Mouse (Mus musculus) cortical plate, adult 2 months (tissue): ENCODE results near the gene Gm13288. TPM values are rescaled to one million over a fixed set of nuclear protein-coding genes. Genes with fewer than 3 reads are reported as not detected.
A peak's percentile ranks its signal among the peaks of the same experiment; 100 is the strongest.
"Not testable (repeated sequence)": the region's sequence is repeated elsewhere in the genome, so short reads cannot be mapped to it uniquely, and the experiment has no call there.

Experiments
- H3K27ac ChIP-seq: fragments of 200-500 bp; 2 replicates; pipeline ENCODE4 v1.5.1; 2012; ENCODE audit warnings: low read length, control low read depth, inconsistent platforms; ENCODE audit not compliant: insufficient read depth
- H3K4me1 ChIP-seq: fragments of 200-500 bp; 2 replicates; pipeline ENCODE4 v1.6.1; 2011; ENCODE audit warnings: low read length; ENCODE audit not compliant: control insufficient read depth, insufficient read depth
- H3K4me3 ChIP-seq: fragments of 200-500 bp; 2 replicates; pipeline ENCODE4 v1.5.1; 2011; ENCODE audit warnings: mild to moderate bottlenecking, low read length, control low read depth; ENCODE audit not compliant: insufficient read depth
- CTCF ChIP-seq: fragments of 200-500 bp; IDR thresholded peaks from 2 replicates; pipeline ENCODE4 v1.5.1; 2011; ENCODE audit warnings: mild to moderate bottlenecking, control low read depth, low read length; ENCODE audit not compliant: insufficient read depth; ENCODE audit errors: extremely low read depth
- POLR2A ChIP-seq: fragments of 200-500 bp; IDR thresholded peaks from 2 replicates; pipeline ENCODE4 v1.6.1; 2011; ENCODE audit warnings: mild to moderate bottlenecking, low read length, control low read depth; ENCODE audit not compliant: insufficient read depth; ENCODE audit errors: extremely low read depth
- polyA plus RNA-seq: library from polyadenylated mRNA; depleted of rRNA; stranded (reverse); fragments of >200 nt; gene quantifications from 2 replicates; pipeline ENCODE4 v1.2.3, GENCODE M21; 2012

Gene Gm13288
- polyA plus RNA-seq, 1 experiment, result not detected

GRCm38 (mm10) chr4:88785409-88785808 lies 19.9 kb upstream of the Gm13288 start, which contains the start of gene Gm13276:
Gene Gm13276, plus strand, starts transcription at chr4:88785709.
- not testable (repeated sequence) for H3K4me1 ChIP-seq, H3K4me3 ChIP-seq, H3K27ac ChIP-seq

- peak; percentile 26; the same call in 1 of the 2 replicates for TF ChIP-seq CTCF
- H3K27ac ChIP-seq, H3K4me1 ChIP-seq, H3K4me3 ChIP-seq: not testable (repeated sequence)
Observed at GRCm38 (mm10) chr4:88788402-88788801, 16.9 kb upstream of the Gm13288 start, which contains the start of gene Gm13277. Gene Gm13277, plus strand, starts transcription at chr4:88788632.

- H3K27ac ChIP-seq, H3K4me3 ChIP-seq, H3K4me1 ChIP-seq: not testable (repeated sequence)
Observed at GRCm38 (mm10) chr4:88791250-88791649, 14.1 kb upstream of the Gm13288 start, which contains the start of gene Gm13278. Gene Gm13278, plus strand, starts transcription at chr4:88791550.

- 0 out of 2 replicates have a peak, but pooled peaks have one; percentile 4 for TF ChIP-seq CTCF
- H3K4me3 ChIP-seq, H3K4me1 ChIP-seq, H3K27ac ChIP-seq: not testable (repeated sequence)
Observed at GRCm38 (mm10) chr4:88793936-88794675, 11.2 kb upstream of the Gm13288 start, which contains the start of gene Gm13275. Gene Gm13275, plus strand, starts transcription at chr4:88794487.

GRCm38 (mm10) chr4:88797097-88797496 lies 8.2 kb upstream of the Gm13288 start, which contains the start of gene Gm13279:
Gene Gm13279, plus strand, starts transcription at chr4:88797397.
- not testable (repeated sequence) for H3K4me3 ChIP-seq, H3K4me1 ChIP-seq

DNA sequence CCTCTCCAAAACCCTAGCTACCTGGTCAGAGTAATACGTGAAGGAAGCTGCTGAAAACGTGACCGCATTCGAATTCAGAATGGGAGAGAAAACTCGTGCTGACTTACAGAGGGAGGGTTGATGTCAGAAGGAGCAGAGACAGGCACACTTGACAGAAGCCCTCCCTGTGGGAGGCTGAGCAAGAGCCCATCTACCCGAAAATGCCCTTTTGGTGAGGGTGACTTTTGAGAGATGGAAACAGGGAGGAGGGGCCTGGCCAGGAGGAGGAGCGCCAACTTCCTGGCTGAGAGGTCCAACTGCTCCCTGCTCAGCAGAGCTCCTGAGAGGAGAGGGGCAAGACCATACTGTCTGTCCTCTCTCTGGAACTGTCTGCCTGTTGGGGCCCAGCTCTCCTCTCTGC lies 6.0 kb upstream of the Gm13288 start, which contains the start of gene Gm13285:
TSS of gene Gm13285 (plus strand) at position 301 of the 400 bp plus-strand sequence.
- not testable (repeated sequence) for H3K27ac ChIP-seq, H3K4me1 ChIP-seq, H3K4me3 ChIP-seq

More at GRCm38 (mm10) chr4:88797097-88797496, 8.2 kb upstream of the Gm13288 start, which contains the start of gene Gm13279:
- not testable (repeated sequence) for H3K27ac ChIP-seq

GRCm38 (mm10) chr4:88802954-88803353 lies 2.4 kb upstream of the Gm13288 start, which contains the start of gene Gm13287:
Gene Gm13287, plus strand, starts transcription at chr4:88803254.
- H3K4me3 ChIP-seq, H3K4me1 ChIP-seq, H3K27ac ChIP-seq: not testable (repeated sequence)

DNA sequence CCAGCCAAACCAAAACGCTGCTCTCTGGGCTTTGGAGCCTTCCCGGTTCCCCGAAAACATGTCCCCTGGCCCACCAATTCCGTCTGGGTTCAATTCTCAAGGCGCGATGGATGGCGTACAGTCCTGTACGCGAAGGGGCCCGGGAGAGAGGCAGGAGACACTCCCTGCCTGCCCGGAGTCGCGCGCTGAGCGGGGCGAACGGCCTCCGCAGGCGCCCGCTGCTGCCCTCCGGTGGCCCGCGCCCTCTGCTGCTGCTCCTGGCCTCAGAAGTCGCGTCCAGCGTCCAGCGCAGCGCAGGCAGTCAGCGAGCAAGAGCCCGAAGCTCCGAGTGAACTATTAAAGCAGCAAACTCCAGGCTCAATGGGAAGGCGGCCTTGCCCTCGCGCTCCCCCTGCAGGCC lies 430 bp downstream of the Gm13288 start:
- not testable (repeated sequence) for H3K4me3 ChIP-seq, H3K27ac ChIP-seq, H3K4me1 ChIP-seq

GRCm38 (mm10) chr4:88815928-88816327 lies 10.6 kb downstream of the Gm13288 start, which contains the start of gene Ifna7:
Gene Ifna7, plus strand, starts transcription at chr4:88816228.
- Histone ChIP-seq H3K27ac (no peak within 1 kb of the TSS), H3K4me3 (no peak within 1 kb of the TSS), H3K4me1 (no peaks in the 10 kb centered on the region)
- TF ChIP-seq POLR2A (no peak), CTCF (no peak)

DNA sequence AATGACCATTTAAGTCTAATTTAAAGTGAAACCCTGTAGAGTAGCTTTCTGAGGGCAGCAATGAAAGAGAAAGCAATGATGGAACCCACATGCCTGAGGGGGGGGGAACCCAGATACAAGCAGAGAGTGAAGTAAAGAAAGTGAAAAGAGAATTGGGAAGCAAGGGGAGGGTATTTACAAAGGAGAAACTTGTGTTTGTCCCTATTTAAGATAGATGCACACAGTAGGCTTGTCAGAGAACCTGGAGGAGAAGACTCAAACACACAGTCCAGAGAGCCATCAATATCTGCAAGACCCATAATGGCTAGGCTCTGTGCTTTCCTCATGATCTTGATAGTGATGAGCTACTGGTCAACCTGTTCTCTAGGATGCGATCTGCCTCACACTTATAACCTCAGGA lies 14.3 kb downstream of the Gm13288 start, which contains the start of gene Ifna11:
TSS of gene Ifna11 (plus strand) at position 301 of the 400 bp plus-strand sequence.
- TF ChIP-seq CTCF, result no peak
- no peak for TF ChIP-seq POLR2A
- Histone ChIP-seq H3K4me1 (no peaks in the 10 kb centered on the region), H3K27ac (no peak within 1 kb of the TSS), H3K4me3 (no peak within 1 kb of the TSS)

GRCm38 (mm10) chr4:88822995-88823394 lies 17.7 kb downstream of the Gm13288 start:
- H3K4me3 ChIP-seq, result no peak overlapping the region
- no peaks in the 10 kb centered on the region for H3K4me1 ChIP-seq
- H3K27ac ChIP-seq, result no peak overlapping the region
- TF ChIP-seq POLR2A (no peak), CTCF (peak; percentile 29; the same call in 1 of the 2 replicates)

DNA sequence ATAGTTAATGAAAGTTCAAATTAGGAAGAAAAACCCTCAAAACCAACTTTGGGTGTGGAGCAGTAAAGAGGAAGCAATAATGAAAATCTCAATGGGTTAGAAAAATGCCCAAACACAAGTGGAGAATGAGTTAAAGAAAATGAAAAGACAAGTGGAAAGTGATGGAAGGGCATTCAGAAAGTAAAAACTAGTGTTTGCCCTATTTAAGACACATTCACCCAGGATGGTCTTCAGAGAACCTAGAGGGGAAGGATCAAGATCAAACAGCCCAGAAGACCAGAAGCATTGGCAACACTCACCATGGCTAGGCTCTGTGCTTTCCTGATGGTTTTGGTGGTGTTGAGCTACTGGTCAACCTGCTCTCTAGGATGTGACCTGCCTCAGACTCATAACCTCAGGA lies 21.8 kb downstream of the Gm13288 start, which contains the start of gene Ifna6:
TSS of gene Ifna6 (plus strand) at position 301 of the 400 bp plus-strand sequence.
- H3K4me3 ChIP-seq, H3K27ac ChIP-seq, H3K4me1 ChIP-seq: not testable (repeated sequence)
